Mouse (Mus musculus): ENCODE measurements around the gene Rwdd4a. TPM values are rescaled to one million over a fixed set of nuclear protein-coding genes. Genes with fewer than 3 reads are reported as not detected.

The Rwdd4a gene
- total and polyA plus RNA-seq, 2 experiments, result 9.6 to 12.3 TPM

DNA sequence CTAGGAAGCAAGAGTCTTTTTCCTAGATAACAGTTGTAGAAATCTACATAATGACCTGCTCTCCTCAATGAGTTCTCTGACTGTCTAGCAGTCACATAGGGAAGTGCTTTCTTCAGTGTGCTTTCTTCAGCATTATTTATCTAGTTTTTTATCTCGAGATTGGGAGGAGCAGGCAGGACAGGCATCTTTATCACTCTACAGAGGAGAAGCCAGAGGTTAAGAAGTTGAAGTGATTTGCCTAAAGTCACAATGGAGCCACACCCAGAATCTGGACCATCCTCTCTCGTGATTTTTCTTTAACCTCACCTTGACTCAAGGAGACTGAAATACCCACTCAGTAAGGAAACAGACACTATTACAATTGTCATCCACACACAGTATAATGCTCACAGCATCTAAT is 31.5 kb upstream of the Rwdd4a start:
- Histone ChIP-seq H3K9ac (ENCODE audit: low read depth, low read length) (no peak overlapping the region), H3K79me2 (ENCODE audit: control insufficient read depth, insufficient read depth, low read length) (no peaks in the 10 kb centered on the region), H3K36me3 (ENCODE audit: control insufficient read depth, insufficient read depth, low read length) (peaks cover 59% of the 10 kb centered on the region), H3K27me3 (ENCODE audit: control insufficient read depth, insufficient read depth, low read length) (no peaks in the 10 kb centered on the region), H3K4me1 (ENCODE audit: control insufficient read depth, insufficient read depth, low read length) (no peaks in the 10 kb centered on the region), H3K27ac (replicated peaks; ENCODE audit: insufficient read depth, low read depth, low read length) (no peak overlapping the region), H3K4me3 (ENCODE audit: insufficient read depth, low read depth, low read length) (no peak overlapping the region)
- 69% methylated on average over 2 of the region's 2 CpGs for WGBS
- no peak for DNase-seq (ENCODE audit: extremely low read depth, low read depth, low spot score)
- TF ChIP-seq POLR2A (IDR thresholded peaks at IDR 0.05; ENCODE audit: extremely low read depth, insufficient read depth, low read length), result no peak
- no peak for TF ChIP-seq CTCF (IDR thresholded peaks at IDR 0.05; ENCODE audit: low read depth, low read length)

DNA sequence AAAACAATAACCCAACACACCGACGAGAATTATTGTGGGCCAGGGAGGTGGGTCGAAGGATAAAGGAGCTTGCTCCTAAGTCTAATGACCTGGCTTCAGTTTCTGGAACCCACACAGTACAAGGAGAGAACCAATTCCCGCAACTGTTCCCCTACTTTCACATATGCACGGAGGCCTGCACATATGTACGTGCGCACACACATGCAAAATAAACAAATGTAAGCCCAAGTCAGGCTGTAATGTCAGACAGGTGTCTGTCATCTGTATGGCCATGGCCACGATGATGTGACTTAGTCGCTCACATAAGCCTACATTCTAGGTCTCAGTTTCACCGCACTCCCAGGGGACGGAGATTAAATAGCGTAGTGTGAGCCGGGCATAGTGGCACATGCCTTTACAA is 30.9 kb upstream of the Rwdd4a start:
- no peaks in the 10 kb centered on the region for H3K4me1 ChIP-seq (ENCODE audit: control insufficient read depth, insufficient read depth, low read length)
- TF ChIP-seq POLR2A (IDR thresholded peaks at IDR 0.05; ENCODE audit: extremely low read depth, insufficient read depth, low read length), result no peak
- TF ChIP-seq CTCF (IDR thresholded peaks at IDR 0.05; ENCODE audit: low read depth, low read length), result no peak
- no peak overlapping the region for H3K4me3 ChIP-seq (ENCODE audit: insufficient read depth, low read depth, low read length)
- H3K36me3 ChIP-seq (ENCODE audit: control insufficient read depth, insufficient read depth, low read length), result peaks cover 59% of the 10 kb centered on the region
- DNase-seq (ENCODE audit: extremely low read depth, low read depth, low spot score), result no peak
- 98% methylated on average over 13 of the region's 13 CpGs for WGBS
- no peak overlapping the region for H3K9ac ChIP-seq (ENCODE audit: low read depth, low read length)
- no peaks in the 10 kb centered on the region for H3K27me3 ChIP-seq (ENCODE audit: control insufficient read depth, insufficient read depth, low read length)
- H3K79me2 ChIP-seq (ENCODE audit: control insufficient read depth, insufficient read depth, low read length), result no peaks in the 10 kb centered on the region
- H3K27ac ChIP-seq (replicated peaks; ENCODE audit: insufficient read depth, low read depth, low read length), result no peak overlapping the region

DNA sequence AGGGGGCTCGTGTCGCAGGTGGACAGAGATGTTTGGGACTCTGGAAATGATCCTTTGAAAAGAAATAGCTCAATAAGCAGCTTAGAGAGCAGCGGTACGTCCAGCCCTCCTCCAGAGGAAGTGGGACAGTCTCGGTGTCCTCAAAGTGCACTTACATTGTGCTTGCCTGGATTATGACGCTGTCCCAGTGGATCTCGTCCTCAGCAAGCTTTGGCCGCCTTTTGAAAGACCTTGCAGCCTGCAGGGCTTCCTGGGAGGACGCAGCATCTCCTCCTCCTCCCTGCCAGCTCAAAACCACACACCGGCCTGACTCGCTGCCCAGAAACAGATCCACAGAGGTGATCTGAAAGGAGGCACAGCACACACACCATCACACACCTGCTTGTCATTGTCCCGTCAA is 28.0 kb upstream of the Rwdd4a start:
- Histone ChIP-seq H3K9ac (ENCODE audit: low read depth, low read length) (no peak overlapping the region), H3K4me3 (ENCODE audit: insufficient read depth, low read depth, low read length) (no peak overlapping the region), H3K27me3 (ENCODE audit: control insufficient read depth, insufficient read depth, low read length) (no peaks in the 10 kb centered on the region), H3K4me1 (ENCODE audit: control insufficient read depth, insufficient read depth, low read length) (no peaks in the 10 kb centered on the region), H3K36me3 (ENCODE audit: control insufficient read depth, insufficient read depth, low read length) (peaks cover 60% of the 10 kb centered on the region), H3K79me2 (ENCODE audit: control insufficient read depth, insufficient read depth, low read length) (no peaks in the 10 kb centered on the region), H3K27ac (replicated peaks; ENCODE audit: insufficient read depth, low read depth, low read length) (no peak overlapping the region)
- DNase-seq (ENCODE audit: extremely low read depth, low read depth, low spot score), result no peak
- WGBS, result 94% methylated on average over 12 of the region's 12 CpGs
- TF ChIP-seq POLR2A (IDR thresholded peaks at IDR 0.05; ENCODE audit: extremely low read depth, insufficient read depth, low read length), result no peak
- no peak for TF ChIP-seq CTCF (IDR thresholded peaks at IDR 0.05; ENCODE audit: low read depth, low read length)

DNA sequence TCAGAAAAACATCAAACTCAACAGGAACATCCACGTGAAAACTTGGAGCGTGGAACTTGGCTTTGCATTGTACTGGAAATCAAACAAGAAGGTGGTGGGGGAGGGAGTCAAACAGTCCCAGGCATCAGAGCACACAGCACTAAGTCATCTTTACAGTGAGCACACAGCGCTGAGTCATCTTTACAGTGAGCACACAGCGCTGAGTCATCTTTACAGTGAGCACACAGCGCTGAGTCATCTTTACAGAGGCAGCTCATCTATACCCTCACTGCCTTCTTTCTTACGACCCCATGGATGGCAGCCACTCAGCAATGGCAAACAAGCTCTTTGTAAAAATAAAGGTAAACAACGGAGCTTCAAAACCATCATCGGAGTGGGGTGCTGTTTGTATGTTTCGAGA is 22.5 kb upstream of the Rwdd4a start:
- no peak for TF ChIP-seq POLR2A (IDR thresholded peaks at IDR 0.05; ENCODE audit: extremely low read depth, insufficient read depth, low read length)
- TF ChIP-seq CTCF (IDR thresholded peaks at IDR 0.05; ENCODE audit: low read depth, low read length), result no peak
- Histone ChIP-seq H3K79me2 (ENCODE audit: control insufficient read depth, insufficient read depth, low read length) (no peaks in the 10 kb centered on the region), H3K27me3 (ENCODE audit: control insufficient read depth, insufficient read depth, low read length) (no peaks in the 10 kb centered on the region), H3K9ac (ENCODE audit: low read depth, low read length) (no peak overlapping the region), H3K4me1 (ENCODE audit: control insufficient read depth, insufficient read depth, low read length) (no peaks in the 10 kb centered on the region), H3K27ac (replicated peaks; ENCODE audit: insufficient read depth, low read depth, low read length) (no peak overlapping the region), H3K36me3 (ENCODE audit: control insufficient read depth, insufficient read depth, low read length) (peaks cover 63% of the 10 kb centered on the region), H3K4me3 (ENCODE audit: insufficient read depth, low read depth, low read length) (no peak overlapping the region)
- WGBS, result 89% methylated on average over 9 of the region's 9 CpGs
- no peak for DNase-seq (ENCODE audit: extremely low read depth, low read depth, low spot score)

DNA sequence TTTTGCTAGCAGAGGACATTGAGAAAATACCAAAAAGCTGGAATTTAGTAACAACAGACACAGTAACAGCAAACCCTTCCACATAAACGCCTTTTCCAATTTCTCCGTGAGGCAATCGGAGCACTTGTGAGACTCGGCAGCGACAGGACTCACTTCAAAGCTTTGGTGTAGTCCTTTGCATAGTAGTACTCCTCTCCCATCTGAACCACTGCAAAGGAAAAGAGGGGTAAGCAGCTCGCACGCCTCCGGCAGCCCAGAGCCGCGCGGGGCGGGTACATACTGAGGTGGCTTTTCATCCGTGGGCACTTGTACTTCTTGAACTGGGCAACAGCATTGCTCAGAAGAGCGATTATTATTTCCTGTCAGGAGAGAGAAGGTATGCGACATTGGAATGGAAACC is 19.9 kb upstream of the Rwdd4a start:
- peaks cover 62% of the 10 kb centered on the region for H3K36me3 ChIP-seq (ENCODE audit: control insufficient read depth, insufficient read depth, low read length)

DNA sequence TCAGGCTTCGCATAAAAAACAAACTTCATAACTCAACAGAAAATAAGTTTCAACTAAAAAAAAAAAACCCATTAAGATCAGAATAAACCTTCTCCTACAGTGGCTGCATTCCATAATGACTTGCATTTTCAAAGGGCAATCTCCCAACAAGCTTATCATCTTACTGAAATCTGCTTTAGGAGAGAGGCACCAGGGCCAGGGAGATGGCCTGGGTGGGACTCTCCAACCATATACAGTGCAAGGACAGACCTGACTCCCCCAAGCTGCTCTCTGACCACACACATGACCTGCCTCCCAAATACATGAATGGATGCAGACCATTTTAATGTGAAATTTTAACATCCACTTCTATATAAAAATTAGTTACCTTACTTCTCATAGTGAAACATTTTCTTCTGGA is 5.4 kb upstream of the Rwdd4a start:
- Histone ChIP-seq H3K27ac (replicated peaks; ENCODE audit: insufficient read depth, low read depth, low read length) (no peak overlapping the region), H3K79me2 (ENCODE audit: control insufficient read depth, insufficient read depth, low read length) (no peaks in the 10 kb centered on the region), H3K9ac (ENCODE audit: low read depth, low read length) (no peak overlapping the region), H3K4me3 (ENCODE audit: insufficient read depth, low read depth, low read length) (no peak overlapping the region), H3K27me3 (ENCODE audit: control insufficient read depth, insufficient read depth, low read length) (no peaks in the 10 kb centered on the region), H3K4me1 (ENCODE audit: control insufficient read depth, insufficient read depth, low read length) (peaks cover 5% of the 10 kb centered on the region), H3K36me3 (ENCODE audit: control insufficient read depth, insufficient read depth, low read length) (peaks cover 42% of the 10 kb centered on the region)
- WGBS, result 89% methylated on average over 1 of the region's 1 CpGs
- no peak for DNase-seq (ENCODE audit: extremely low read depth, low read depth, low spot score)
- no peak for TF ChIP-seq POLR2A (IDR thresholded peaks at IDR 0.05; ENCODE audit: extremely low read depth, insufficient read depth, low read length)
- no peak for TF ChIP-seq CTCF (IDR thresholded peaks at IDR 0.05; ENCODE audit: low read depth, low read length)

More for the DNA sequence above, 19.9 kb upstream of the Rwdd4a start:
- DNase-seq (ENCODE audit: extremely low read depth, low read depth, low spot score), result no peak
- WGBS, result 96% methylated on average over 15 of the region's 15 CpGs
- Histone ChIP-seq H3K27ac (replicated peaks; ENCODE audit: insufficient read depth, low read depth, low read length) (no peak overlapping the region), H3K79me2 (ENCODE audit: control insufficient read depth, insufficient read depth, low read length) (no peaks in the 10 kb centered on the region), H3K9ac (ENCODE audit: low read depth, low read length) (no peak overlapping the region), H3K4me1 (ENCODE audit: control insufficient read depth, insufficient read depth, low read length) (no peaks in the 10 kb centered on the region), H3K27me3 (ENCODE audit: control insufficient read depth, insufficient read depth, low read length) (no peaks in the 10 kb centered on the region), H3K4me3 (ENCODE audit: insufficient read depth, low read depth, low read length) (no peak overlapping the region)
- TF ChIP-seq CTCF (IDR thresholded peaks at IDR 0.05; ENCODE audit: low read depth, low read length) (no peak), POLR2A (IDR thresholded peaks at IDR 0.05; ENCODE audit: extremely low read depth, insufficient read depth, low read length) (no peak)
